Mouse (Mus musculus): ENCODE data around the gene Xirp2.
A peak's percentile ranks its signal among the peaks of the same experiment; 100 is the strongest.
"Not testable (repeated sequence)": the region's sequence is repeated elsewhere in the genome, so short reads cannot be mapped to it uniquely, and the experiment has no call there.

Gene Xirp2

DNA sequence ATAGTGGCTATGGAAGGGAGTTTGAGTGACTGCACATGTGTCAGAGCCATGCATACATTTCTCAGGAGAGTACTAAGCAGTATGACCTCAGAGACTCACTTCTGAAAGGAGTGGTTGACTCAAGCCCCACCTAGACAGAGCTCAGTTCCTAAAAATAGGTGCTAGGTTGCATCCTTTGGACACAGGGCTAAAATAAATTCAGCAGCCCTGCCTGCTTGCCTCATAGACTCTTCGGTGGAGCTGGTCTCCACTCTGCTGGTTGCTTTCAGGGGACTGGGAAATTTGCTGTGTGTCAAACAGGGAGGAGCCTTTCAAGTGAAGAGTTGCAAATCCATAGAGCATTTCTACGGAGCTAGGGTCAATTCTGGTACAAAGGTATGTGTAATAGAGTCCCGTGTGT is at the start of gene Xirp2:
Gene Xirp2 (plus strand): TSS at position 223 of the 400 bp plus-strand sequence.
- DNase-seq (ENCODE audit: extremely low read depth, low read depth) = no peak

DNA sequence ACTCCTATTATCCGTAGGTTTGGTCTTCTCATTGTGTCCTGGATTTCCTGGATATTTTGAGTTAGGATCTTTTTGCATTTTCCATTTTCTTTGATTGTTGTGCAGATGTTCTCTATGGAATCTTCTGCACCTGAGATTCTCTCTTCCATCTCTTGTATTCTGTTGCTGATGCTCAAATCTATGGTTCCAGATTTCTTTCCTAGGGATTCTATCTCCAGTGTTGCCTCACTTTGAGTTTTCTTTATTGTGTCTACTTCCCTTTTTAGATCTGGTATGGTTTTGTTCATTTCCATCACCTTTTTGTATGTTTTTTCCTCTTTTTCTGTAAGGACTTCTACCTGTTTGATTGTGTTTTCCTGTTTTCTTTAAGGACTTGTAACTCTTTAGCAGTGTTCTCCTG is 32.4 kb upstream of the Xirp2 start, which contains the start of gene Gm21830:
Gene Gm21830 (plus strand): TSS at position 301 of the 400 bp plus-strand sequence.
- DNase-seq (ENCODE audit: extremely low read depth, low read depth) = not testable (repeated sequence)

DNA sequence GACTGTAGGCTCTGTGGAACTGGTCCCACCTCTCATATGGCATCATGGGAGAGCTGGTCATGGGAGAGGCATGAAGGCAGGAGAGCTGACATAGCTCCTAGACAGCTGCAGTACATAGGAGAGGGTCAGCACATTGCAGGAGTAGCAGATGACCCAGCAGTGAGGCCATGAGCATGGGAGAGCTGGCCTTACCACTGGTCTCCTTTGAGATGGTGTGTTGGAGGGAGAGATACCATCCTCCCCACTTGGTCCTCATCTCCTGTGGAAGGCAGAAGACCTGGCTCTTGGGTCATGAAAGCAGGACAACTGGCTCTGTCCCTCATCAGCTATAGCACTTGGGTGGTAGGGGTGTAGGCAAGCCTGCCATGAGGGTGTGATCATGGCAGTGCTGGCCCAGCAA is 24.9 kb upstream of the Xirp2 start:
- no peak for DNase-seq (ENCODE audit: extremely low read depth, low read depth)

GRCm38 (mm10) chr2:67422799-67423198 is 23.0 kb upstream of the Xirp2 start:
- DNase-seq (ENCODE audit: extremely low read depth, low read depth) = no peak

GRCm38 (mm10) chr2:67433081-67433480 is 12.7 kb upstream of the Xirp2 start, which contains the start of gene Gm26727:
Gene Gm26727, minus strand, starts transcription at chr2:67433181.
- no peak for DNase-seq (ENCODE audit: extremely low read depth, low read depth)

DNA sequence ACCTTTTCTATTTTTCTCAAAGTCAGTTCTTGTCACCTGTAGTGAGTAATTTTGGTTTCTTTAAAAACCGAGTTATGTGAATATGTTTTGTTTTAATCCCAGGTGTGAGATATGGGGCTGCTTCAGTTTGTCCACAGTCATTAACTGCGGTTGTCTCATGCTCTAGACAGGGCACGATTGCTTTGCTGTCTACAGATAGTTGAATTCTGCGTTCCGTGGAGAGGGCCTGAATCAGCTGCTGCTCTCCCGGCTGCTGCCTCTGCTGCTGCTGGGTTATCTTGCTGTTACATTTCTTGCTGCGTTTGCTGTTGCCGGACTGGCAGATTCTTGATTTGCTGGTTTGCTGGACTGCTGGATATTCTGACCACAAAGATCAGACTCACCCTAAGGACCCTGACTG is 7.5 kb upstream of the Xirp2 start:
- DNase-seq (ENCODE audit: extremely low read depth, low read depth) = no peak

DNA sequence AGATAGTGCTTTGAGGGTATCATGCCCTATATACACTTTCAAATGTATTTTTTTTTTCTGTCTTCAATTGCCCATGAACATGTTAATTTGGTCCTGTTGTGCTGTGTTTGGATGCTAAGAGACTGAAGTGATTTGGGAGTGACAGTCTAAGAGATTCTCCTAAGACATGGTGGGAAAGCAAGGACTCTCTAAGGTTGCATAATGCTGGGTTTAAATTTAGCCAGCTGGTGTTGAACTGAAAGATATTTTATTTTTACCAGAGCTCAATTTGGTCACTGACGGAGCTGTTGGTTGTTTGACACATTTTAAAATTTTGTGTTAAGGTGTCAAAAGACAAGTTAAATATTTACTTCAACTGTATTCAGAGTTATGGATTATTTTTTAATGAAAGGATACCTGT is 970 bp downstream of the Xirp2 start:
- no peak for DNase-seq (ENCODE audit: extremely low read depth, low read depth)

GRCm38 (mm10) chr2:67447206-67447605 is 1.4 kb downstream of the Xirp2 start:
- DNase-seq (ENCODE audit: extremely low read depth, low read depth) = no peak

GRCm38 (mm10) chr2:67460857-67461256 is 15.1 kb downstream of the Xirp2 start:
- DNase-seq (ENCODE audit: extremely low read depth, low read depth) = peak; percentile 48

GRCm38 (mm10) chr2:67467036-67467435 is 21.2 kb downstream of the Xirp2 start:
- DNase-seq (ENCODE audit: extremely low read depth, low read depth) = no peak

GRCm38 (mm10) chr2:67470030-67470429 is 24.2 kb downstream of the Xirp2 start:
- not testable (repeated sequence) for DNase-seq (ENCODE audit: extremely low read depth, low read depth)

DNA sequence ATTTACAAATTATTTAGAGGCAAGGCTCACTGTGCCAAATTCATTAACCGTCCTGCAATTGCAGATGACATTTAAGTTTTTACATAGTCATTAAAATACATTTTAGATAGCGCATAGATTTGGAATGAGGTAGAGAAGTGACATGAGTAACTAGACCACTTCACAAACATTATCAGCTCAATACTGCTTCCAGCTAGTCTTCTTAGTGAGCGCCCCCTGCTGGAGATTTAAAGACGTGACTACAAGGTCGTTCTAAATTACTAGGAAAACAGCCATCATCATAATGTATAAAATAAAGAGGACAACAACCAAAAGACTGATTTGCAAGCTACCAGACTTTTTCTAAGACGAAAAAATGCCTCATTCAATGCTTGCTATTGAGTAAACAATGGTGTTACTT is 32.0 kb downstream of the Xirp2 start:
- DNase-seq (ENCODE audit: extremely low read depth, low read depth) = peak; percentile 27

DNA sequence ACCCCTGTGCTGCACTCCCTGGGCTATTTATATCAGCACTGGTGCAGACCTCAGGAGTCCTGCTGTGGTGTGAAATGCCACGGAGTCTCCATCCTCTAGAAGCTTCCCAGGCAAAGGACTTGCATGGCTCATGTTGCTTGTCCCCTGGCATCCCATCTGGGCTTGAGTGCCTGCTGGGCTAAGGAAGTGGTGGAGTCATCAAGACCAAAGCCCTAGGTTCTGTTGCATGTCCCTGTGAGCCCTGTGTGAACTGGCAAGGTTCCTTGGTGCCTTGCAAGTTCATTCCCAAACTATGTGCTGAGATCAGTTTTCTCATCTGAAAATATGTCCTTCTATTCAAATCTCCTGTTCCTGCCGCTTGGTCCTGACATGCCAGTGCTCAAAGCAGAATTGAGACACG is 35.2 kb downstream of the Xirp2 start:
- no peak for DNase-seq (ENCODE audit: extremely low read depth, low read depth)

GRCm38 (mm10) chr2:67486721-67487120 is 40.9 kb downstream of the Xirp2 start:
- DNase-seq (ENCODE audit: extremely low read depth, low read depth) = no peak

DNA sequence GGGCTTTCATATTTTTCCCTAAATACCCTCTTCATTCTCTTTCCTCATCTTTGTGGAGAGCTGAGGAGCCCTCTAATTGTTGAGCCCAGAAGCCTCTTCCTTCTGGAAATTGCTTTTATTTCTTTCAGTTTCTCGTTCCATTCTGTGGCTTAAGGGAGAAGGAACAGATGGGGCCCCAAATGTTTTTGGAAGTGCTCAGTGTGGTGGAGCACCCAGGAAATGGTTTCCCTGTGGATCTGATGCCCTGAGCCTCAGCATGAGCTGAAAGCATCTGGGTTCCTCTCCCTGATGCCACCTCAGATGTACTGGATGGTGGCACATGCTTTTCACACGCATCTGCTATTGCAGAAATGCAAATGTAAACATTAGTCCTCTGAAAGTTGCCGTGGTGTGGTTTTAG is 41.4 kb downstream of the Xirp2 start:
- DNase-seq (ENCODE audit: extremely low read depth, low read depth) = no peak

GRCm38 (mm10) chr2:67488465-67489127 is 42.8 kb downstream of the Xirp2 start:
- no peak for DNase-seq (ENCODE audit: extremely low read depth, low read depth)

- DNase-seq (ENCODE audit: extremely low read depth, low read depth) = no peak
Observed at GRCm38 (mm10) chr2:67489128-67489492, 43.3 kb downstream of the Xirp2 start.

- no peak for DNase-seq (ENCODE audit: extremely low read depth, low read depth)
Observed at GRCm38 (mm10) chr2:67505457-67505856, 59.7 kb downstream of the Xirp2 start.

DNA sequence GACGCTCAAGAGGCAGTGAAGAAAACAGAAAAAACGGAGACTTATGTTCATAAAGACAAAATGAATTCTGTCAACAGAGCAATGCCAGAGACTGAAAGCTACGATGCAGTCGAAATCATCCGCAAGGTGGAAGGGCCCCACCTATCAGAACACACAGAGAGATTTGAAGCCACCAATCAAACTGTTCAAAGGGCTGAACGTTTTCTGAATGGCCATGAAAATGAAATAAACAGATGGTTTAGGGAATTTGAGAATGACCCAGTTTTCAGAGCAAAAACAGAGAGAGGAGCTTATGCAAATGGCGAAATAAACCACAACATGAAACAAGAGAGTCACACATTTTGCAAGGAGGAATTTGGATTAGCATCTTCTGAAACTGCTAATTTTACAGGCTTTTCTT is 70.6 kb downstream of the Xirp2 start:
- no peak for DNase-seq (ENCODE audit: extremely low read depth, low read depth)

- no peak for DNase-seq (ENCODE audit: extremely low read depth, low read depth)
Observed at GRCm38 (mm10) chr2:67535347-67535746, 89.5 kb downstream of the Xirp2 start.

DNA sequence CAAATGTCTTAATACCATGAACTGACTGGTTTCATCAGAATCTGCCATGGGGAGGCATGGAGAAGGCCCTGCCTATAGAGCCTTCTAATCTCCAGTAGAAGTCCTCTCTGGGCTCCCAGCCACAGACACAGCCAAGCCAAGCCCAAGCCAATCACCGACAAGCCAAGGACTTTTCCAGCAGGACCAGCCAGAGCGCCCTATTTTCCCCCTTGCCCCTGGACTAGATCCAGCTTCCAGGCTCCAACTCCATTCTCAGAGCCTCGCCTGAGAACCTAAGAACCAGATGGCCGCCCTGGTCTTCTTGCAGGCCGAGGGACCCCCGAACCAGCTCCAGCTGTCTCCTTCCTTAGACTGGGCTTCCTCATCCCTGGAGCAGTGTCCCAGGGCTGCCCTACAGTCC is 93.6 kb downstream of the Xirp2 start:
- DNase-seq (ENCODE audit: extremely low read depth, low read depth) = no peak

DNA sequence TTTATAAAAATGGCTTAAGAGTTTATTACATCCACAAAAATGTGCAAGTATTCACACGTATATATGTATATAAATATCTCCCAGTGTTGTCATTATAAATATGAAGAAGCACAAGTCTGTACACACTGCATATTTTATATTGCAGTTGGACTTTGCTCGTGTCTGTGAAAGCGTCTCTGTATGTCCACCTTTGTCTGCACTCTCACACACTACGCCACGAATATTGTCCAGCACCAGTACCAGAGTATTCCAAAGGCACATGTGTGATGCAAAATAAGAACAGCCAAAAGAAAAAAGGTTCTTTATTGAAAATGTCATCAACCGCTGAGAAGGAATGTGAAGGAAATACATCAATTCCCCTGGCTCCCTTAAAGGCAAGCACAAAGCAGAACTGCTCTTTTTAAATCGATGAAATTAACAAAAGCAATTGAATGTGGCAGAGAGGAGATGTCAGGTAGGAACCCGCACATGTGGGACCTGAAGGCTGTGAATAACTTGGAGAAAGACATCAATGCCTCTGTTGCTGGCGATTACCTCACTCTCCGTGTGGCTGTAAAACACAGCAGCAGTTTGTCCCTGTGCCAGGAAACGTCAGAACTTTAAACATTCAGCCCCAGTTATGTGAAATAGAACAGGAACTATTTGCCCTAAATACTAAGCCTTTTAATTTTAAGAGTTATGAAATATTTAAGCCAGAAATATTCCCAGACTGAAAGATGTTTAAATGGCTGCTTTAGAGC is 96.3 kb downstream of the Xirp2 start:
- DNase-seq (ENCODE audit: extremely low read depth, low read depth) = no peak

DNA sequence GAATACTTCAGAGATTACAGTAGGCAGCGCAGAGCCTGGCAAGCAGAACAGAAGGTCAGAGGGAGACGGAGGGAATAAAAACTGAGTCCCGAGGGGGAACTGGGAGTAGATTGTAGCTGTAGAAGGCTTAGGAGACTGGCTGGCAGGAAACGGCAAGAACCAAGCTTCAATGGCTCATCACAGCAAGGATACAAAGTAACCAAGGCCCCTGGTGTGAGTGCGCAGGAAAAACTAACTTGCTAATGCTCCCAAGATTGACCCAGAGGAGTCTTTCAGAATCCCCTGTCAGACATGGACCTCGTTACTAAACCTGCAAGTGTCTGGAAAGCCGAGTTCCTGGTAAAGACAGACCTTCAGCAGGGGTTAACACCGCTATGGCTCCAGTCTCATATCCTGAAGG is 98.6 kb downstream of the Xirp2 start:
- DNase-seq (ENCODE audit: extremely low read depth, low read depth) = no peak

Measured in MEL-GATA-1-ER (cell line).